Mouse (Mus musculus) spleen, postnatal 14 days (tissue): ENCODE measurements at regions not wholly inside any gene's neighbourhood (a gene's known extent, or its start where the extent isn't known, plus 50 kb on each side); places are given as distances from the start of the nearest gene placed in this dataset.

Experiments used
- DNase-seq, 2 experiments: peaks; one replicate each; pipeline ENCODE4 v3.0.0; 2021 to 2022; ENCODE audit warnings: low spot score in 2 of 2

- no peak for DNase-seq
These were observed 407.6 kb downstream of the Atp6ap1l start for GRCm38 (mm10) chr13:90497573-90497972.

DNA sequence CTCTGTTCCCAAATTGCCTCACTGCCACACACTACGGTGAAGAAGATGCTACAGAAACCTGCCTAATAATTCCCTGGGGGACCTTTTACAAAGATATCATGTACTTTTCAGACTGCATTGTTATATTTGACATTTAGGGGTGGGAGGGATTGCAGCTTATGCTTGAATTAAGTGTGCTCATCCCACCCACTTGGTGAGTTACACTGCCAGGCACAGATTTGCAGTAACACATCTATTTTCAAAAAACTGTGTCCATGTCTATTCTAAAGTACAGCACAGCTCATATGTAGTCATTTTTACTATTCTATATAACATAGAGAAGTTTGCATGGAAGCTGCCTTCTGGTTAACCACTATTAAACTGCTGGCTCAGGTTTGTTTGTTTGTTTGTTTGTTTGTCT, 404.3 kb upstream of the Xrcc4 start:
- no peak for DNase-seq

- no peak for DNase-seq
These were observed 401.9 kb upstream of the Xrcc4 start for GRCm38 (mm10) chr13:90490991-90491951.

DNA sequence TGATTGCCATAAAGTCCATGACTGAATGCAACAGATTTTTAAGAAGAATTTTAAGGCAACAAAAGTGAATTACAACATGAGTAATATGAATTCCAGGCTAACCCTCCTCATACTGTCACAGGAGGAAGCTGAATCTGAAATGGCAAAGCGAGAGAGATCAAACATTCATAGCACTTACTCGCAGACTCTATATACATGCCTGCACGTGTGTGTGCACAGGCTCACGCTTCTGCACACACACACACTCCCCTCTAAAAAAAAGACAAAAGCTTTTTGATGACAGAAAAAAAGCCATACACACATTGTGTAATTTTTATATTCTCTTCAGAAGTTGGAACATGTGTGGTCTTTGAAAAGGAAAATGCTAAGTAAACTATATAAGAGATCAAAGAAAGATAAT, 391.1 kb upstream of the Xrcc4 start:
- DNase-seq, result no peak

GRCm38 (mm10) chr13:90476880-90477279, 387.5 kb upstream of the Xrcc4 start:
- DNase-seq, result no peak

DNA sequence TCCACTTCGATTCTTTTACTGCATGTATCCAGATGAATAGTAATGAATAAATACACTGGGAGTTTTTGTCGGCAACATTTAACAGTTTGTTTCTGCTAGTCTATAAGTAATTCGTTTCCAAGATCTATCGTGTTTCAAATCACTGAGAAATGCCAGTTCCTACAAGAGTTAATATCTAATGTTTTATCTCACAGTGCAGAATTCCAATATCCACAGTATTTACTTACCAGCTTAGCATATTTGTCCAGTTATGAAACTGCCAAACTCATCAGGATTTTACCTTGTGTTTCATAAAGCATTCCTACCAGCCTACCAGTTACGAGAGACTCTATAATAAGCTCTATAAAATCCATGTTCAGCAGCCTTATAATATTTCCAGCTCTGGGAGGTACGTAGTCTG, 385.1 kb upstream of the Xrcc4 start:
- no peak for DNase-seq

DNA sequence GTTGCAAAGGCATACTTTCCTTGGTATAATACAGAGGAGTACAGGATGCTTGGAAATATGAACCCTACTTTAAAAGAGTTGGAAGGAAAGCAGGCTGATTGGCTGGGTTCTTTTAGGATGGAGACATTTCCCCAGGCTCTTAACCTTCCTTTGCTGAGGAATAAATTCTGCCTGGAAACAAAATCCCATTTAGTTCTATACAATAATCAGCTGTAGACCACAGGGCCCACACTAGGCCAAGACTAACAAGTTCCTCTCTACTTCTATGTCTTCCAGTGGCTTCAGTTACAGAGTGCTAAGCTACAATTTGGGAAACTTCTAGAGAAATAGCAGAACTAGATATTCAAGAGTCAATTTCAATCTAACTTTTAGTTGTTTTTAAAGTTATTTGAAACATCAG, 384.6 kb upstream of the Xrcc4 start:
- no peak for DNase-seq

GRCm38 (mm10) chr13:90473041-90473825, 383.8 kb upstream of the Xrcc4 start:
- no peak for DNase-seq

DNA sequence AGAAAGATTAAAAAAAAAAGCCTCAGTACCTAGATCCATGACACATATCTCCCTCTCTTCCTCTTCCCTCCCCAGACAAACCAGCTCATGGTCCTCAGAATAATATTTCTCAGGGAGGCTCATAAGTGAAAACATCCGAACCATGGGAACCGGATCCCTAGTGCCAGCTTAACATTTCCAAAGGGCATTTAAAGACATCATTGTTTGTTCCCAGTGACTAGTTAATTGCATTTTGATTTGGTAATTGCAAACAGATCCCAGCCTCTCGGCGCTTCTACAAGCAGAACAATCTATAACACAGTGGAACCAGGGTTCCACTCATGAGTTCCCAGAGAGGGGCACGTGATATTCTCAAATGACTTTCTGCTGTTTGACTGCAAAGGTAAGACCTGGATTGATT, 376.7 kb upstream of the Xrcc4 start:
- DNase-seq, result no peak

GRCm38 (mm10) chr13:90464051-90464450, 374.6 kb upstream of the Xrcc4 start:
- no peak for DNase-seq

- no peak for DNase-seq
These were observed 374.0 kb upstream of the Xrcc4 start for GRCm38 (mm10) chr13:90463381-90463780.

- DNase-seq, result no peak
These were observed 365.2 kb upstream of the Xrcc4 start for GRCm38 (mm10) chr13:90454631-90455030.

GRCm38 (mm10) chr13:90426901-90427300, 337.5 kb upstream of the Xrcc4 start:
- DNase-seq, result no peak

DNA sequence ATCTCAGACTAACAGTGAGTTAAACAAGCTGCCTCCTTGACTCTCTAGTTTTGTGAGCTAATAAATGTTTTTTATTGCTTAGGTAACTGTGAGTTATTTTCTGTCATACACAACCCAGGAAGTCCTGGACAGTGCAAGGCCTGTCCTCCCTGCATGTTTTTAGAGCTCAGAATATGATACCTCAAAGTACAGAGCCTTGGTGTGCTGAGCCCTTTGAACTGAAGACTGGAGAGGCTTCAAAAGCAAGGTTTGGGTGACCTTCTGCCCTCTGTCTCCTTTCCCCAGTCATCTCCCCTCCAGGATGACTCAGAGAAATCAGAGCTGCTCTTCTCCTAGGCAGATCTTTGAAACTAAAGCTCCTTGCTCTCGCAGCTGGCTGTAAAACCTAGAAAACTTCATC, 336.0 kb upstream of the Xrcc4 start:
- DNase-seq, result no peak

DNA sequence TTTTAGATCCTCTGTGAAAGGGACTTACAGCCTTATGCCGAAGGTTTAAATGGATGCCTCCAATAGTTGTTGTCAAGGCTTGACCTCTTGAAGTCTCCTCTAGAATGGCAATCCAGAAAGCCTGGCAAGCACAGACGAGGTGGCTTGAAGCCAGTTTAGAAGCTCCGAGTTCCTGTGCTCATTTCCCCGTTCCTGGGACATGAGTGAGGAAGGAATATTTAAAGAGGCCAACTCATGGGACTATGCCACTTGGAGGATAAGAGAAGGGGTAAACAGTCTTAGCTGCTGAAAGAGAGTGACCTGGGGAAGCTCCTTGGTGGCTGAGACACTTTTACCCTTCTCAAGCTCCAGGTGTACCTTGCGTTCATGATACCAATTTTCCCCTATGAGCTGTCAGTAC, 335.1 kb upstream of the Xrcc4 start:
- DNase-seq, result no peak

- no peak for DNase-seq
These were observed 331.6 kb upstream of the Xrcc4 start for GRCm38 (mm10) chr13:90420966-90421365.

DNA sequence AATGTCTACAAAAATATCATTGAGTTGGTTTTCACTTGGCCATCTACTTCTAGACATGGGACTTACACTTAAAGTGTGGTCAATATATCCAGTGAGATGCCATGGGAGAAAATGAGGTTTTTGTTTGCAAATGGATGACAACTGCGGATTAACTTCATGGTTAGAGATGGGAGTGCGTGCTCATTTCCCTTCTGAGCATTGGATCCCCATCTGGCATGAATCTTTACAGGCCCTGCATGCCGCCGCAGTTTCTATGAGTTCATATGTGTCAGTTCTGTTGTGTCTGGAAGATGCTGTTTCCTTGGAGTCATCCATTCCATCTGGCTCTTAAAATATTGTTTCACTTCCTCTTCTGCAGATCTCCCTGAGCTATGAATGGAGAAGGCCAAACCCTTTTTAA, 315.0 kb upstream of the Xrcc4 start:
- DNase-seq, result no peak

- DNase-seq, result no peak
These were observed 312.7 kb upstream of the Xrcc4 start for GRCm38 (mm10) chr13:90402061-90402460.

GRCm38 (mm10) chr13:90401496-90401895, 312.1 kb upstream of the Xrcc4 start:
- DNase-seq, result no peak

- DNase-seq, result no peak
These were observed 306.0 kb upstream of the Xrcc4 start for GRCm38 (mm10) chr13:90395274-90396023.

DNA sequence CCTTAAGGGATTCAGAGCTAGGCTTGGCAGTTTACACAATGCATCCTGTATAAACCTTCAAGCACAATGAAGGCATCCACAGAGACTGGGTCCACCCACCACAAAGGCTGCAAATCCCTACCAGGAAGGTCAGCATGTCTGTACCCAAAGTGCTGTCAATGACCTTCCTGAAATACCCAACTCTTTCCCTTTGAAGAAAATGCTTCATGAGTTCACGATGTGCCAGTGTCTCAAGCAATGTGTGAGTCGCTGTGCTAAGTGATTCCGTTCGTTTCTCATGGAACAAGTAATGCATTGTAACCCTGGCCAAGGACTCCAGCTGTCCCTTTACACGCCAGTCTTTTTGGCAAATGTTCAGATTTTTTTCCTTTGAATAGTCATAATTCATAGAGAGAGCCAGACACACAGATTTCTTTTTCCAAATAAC, 305.4 kb upstream of the Xrcc4 start:
- DNase-seq, result no peak

DNA sequence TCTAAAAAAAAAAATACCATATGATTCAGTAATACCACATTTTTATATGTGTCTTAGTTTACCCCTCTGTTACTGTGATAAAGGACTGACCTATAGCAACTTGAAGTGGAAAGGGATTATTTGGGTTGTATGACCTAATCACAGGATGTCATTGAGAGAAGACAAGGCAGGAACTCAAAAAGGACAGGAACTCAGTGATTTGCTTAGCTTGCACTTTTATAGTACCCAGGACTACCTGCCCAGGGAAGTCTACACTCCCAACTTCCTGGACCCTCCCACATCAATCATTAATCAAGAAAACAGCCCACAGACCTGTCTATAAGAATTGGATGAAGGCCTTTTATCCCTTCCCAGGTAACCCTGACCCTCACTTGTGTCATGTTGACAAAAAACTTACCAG, 303.0 kb upstream of the Xrcc4 start:
- no peak for DNase-seq
